Mouse (Mus musculus): ENCODE data around the gene Stra6l. TPM values are rescaled to one million over a fixed set of nuclear protein-coding genes. Genes with fewer than 3 reads are reported as not detected.

Gene Stra6l
- total and polyA plus RNA-seq, 2 experiments from 2014 or later, result 0.20 to 0.26 TPM

GRCm38 (mm10) chr4:45855803-45856424, 7.5 kb downstream of the Stra6l start:
- 45% methylated on average over 19 of the region's 19 CpGs for WGBS
- H3K27ac ChIP-seq, result no peak overlapping the region
- 0 out of 2 replicates have a peak, but pooled peaks have one; percentile 70 for ATAC-seq

DNA sequence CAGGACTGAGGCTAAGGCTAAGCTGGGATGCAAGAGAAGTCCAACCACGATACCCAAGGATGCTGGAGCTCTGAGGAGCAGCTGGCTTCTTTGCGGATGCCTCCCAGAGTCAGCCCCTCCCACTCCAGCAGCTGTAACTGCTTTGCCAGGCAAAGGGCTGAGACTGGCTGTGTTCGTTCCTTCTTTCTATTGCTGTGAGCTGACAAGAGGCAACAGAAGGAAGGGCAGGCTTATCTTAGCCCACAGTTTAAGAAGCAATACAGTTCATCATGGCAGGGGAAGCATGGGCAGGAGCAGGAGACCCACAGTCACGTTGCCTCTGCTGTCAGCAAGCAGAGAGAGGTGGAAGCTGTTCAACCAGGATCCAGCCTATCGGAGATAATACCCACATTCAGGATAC, 12.7 kb downstream of the Stra6l start:
- no peak for TF ChIP-seq CTCF (IDR thresholded peaks at IDR 0.05; ENCODE audit: low read depth)
- Histone ChIP-seq H3K36me3 (ENCODE audit: insufficient read depth, low read length) (no peaks in the 10 kb centered on the region), H3K4me3 (ENCODE audit: low read length) (no peak overlapping the region), H3K4me2 (ENCODE audit: low read depth, low read length) (no peak overlapping the region), H3K27me3 (ENCODE audit: insufficient read depth, low read length) (no peaks in the 10 kb centered on the region), H3K9ac (replicated peaks; ENCODE audit: low read length) (no peak overlapping the region), H3K27ac (no peak overlapping the region), H3K4me1 (ENCODE audit: insufficient read depth, low read length) (no peaks in the 10 kb centered on the region), H3K9me3 (ENCODE audit: low read length) (no peaks in the 10 kb centered on the region)
- DNase-seq (ENCODE audit: low spot score) (no peak), ATAC-seq (no peak)
- WGBS, result 57% methylated on average over 5 of the region's 5 CpGs

More at GRCm38 (mm10) chr4:45855803-45856424, 7.5 kb downstream of the Stra6l start:
- TF ChIP-seq CTCF (IDR thresholded peaks at IDR 0.05; ENCODE audit: low read depth), result peak; percentile 84
- H3K4me1 ChIP-seq (ENCODE audit: insufficient read depth, low read length), result no peaks in the 10 kb centered on the region
- no peak overlapping the region for H3K4me3 ChIP-seq (ENCODE audit: low read length)
- H3K9me3 ChIP-seq (ENCODE audit: low read length), result no peaks in the 10 kb centered on the region
- no peak overlapping the region for H3K9ac ChIP-seq (replicated peaks; ENCODE audit: low read length)
- no peaks in the 10 kb centered on the region for H3K27me3 ChIP-seq (ENCODE audit: insufficient read depth, low read length)
- peak; percentile 83 for DNase-seq (ENCODE audit: low spot score)
- no peak overlapping the region for H3K4me2 ChIP-seq (ENCODE audit: low read depth, low read length)
- H3K36me3 ChIP-seq (ENCODE audit: insufficient read depth, low read length), result no peaks in the 10 kb centered on the region

GRCm38 (mm10) chr4:45867416-45867815, 19.0 kb downstream of the Stra6l start:
- Histone ChIP-seq H3K9me3 (ENCODE audit: low read length) (no peaks in the 10 kb centered on the region), H3K4me3 (ENCODE audit: low read length) (no peak overlapping the region), H3K27me3 (ENCODE audit: insufficient read depth, low read length) (no peaks in the 10 kb centered on the region), H3K9ac (replicated peaks; ENCODE audit: low read length) (no peak overlapping the region), H3K4me1 (ENCODE audit: insufficient read depth, low read length) (no peaks in the 10 kb centered on the region), H3K27ac (no peak overlapping the region), H3K36me3 (ENCODE audit: insufficient read depth, low read length) (no peaks in the 10 kb centered on the region), H3K4me2 (ENCODE audit: low read depth, low read length) (no peak overlapping the region)
- no peak for ATAC-seq
- no peak for DNase-seq (ENCODE audit: low spot score)
- 44% methylated on average over 8 of the region's 8 CpGs for WGBS
- TF ChIP-seq CTCF (IDR thresholded peaks at IDR 0.05; ENCODE audit: low read depth), result no peak

DNA sequence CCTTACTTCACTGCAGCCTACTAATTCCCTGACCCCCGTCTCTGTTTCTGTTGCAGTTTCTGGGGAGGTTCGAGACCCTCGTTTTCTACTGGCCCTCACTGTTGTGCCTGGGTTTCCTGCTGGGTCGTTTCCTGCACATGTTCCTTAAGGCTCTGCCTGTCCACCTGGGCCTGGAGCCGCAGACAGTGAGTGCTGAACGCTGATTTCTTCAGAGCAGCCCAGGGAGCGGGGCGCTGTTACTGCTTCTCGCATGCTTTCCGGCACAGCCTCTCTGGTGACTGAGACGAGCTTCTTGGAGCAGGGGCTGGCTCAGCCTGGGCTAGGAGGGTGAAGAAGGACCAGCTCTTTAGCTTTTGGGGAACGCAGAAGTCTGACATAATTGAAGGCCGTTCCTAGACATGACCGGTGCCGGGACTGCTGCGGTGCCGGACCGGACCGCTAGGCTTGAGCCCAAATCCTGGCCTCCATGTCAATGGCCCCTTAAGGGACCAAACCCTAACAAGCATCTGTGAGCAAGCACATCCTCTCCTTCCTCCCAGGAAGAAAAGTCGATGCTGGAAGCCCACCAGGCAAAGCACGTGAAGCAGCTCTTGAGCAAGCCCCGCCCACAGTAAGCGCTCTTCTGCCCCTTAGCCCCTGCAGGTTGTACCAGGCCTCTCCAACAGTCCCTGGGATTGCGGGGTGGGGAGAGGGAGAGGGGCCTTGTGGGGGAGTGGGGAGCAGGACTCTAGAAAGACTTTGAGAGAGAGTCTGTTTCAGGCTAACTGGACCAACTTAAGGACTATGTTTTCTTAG, 20.8 kb downstream of the Stra6l start:
- no peaks in the 10 kb centered on the region for H3K36me3 ChIP-seq (ENCODE audit: insufficient read depth, low read length)
- no peak for TF ChIP-seq CTCF (IDR thresholded peaks at IDR 0.05; ENCODE audit: low read depth)
- ATAC-seq (no peak), DNase-seq (ENCODE audit: low spot score) (no peak)
- H3K27me3 ChIP-seq (ENCODE audit: insufficient read depth, low read length), result no peaks in the 10 kb centered on the region
- WGBS, result 26% methylated on average over 24 of the region's 24 CpGs
- H3K9ac ChIP-seq (replicated peaks; ENCODE audit: low read length), result no peak overlapping the region
- 0 out of 2 replicates have a peak overlapping the region, but pooled peaks have one; percentile 27 for H3K4me2 ChIP-seq (ENCODE audit: low read depth, low read length)
- H3K4me3 ChIP-seq (ENCODE audit: low read length), result no peak overlapping the region
- no peaks in the 10 kb centered on the region for H3K4me1 ChIP-seq (ENCODE audit: insufficient read depth, low read length)
- H3K9me3 ChIP-seq (ENCODE audit: low read length), result no peaks in the 10 kb centered on the region
- H3K27ac ChIP-seq, result no peak overlapping the region

DNA sequence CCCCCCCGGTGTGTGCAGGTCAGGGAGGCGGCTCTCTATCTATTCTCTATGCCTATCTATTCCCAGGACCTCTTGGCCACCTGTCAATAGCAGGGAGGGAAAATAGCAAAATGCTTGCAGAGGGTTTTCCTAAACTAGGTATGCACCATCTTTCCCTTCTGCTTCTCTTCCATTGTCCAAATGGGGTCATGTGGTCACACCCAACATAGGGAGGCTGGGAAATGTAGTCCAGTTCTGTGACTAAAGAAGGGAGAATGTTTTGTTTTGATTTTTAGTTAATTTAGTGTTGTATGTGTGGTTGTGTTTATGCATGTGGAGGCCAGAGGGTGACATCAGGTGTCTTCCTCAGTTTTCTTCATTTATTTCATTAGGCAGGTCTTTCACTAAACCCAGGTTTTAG, 23.7 kb downstream of the Stra6l start:
- H3K27me3 ChIP-seq (ENCODE audit: insufficient read depth, low read length), result no peaks in the 10 kb centered on the region
- peak; percentile 17 for DNase-seq (ENCODE audit: low spot score)
- no peaks in the 10 kb centered on the region for H3K36me3 ChIP-seq (ENCODE audit: insufficient read depth, low read length)
- no peaks in the 10 kb centered on the region for H3K9me3 ChIP-seq (ENCODE audit: low read length)
- no peak for TF ChIP-seq CTCF (IDR thresholded peaks at IDR 0.05; ENCODE audit: low read depth)
- H3K27ac ChIP-seq, result no peak overlapping the region
- H3K4me3 ChIP-seq (ENCODE audit: low read length), result no peak overlapping the region
- H3K4me1 ChIP-seq (ENCODE audit: insufficient read depth, low read length), result no peaks in the 10 kb centered on the region
- WGBS, result 86% methylated on average over 2 of the region's 2 CpGs
- no peak overlapping the region for H3K4me2 ChIP-seq (ENCODE audit: low read depth, low read length)
- H3K9ac ChIP-seq (replicated peaks; ENCODE audit: low read length), result no peak overlapping the region
- ATAC-seq, result no peak

- peak; percentile 80 for TF ChIP-seq CTCF (IDR thresholded peaks at IDR 0.05; ENCODE audit: low read depth)
- Histone ChIP-seq H3K27me3 (ENCODE audit: insufficient read depth, low read length) (no peaks in the 10 kb centered on the region), H3K9me3 (ENCODE audit: low read length) (no peaks in the 10 kb centered on the region), H3K36me3 (ENCODE audit: insufficient read depth, low read length) (no peaks in the 10 kb centered on the region), H3K9ac (replicated peaks; ENCODE audit: low read length) (no peak overlapping the region), H3K4me1 (ENCODE audit: insufficient read depth, low read length) (no peaks in the 10 kb centered on the region), H3K4me2 (ENCODE audit: low read depth, low read length) (no peak overlapping the region), H3K4me3 (ENCODE audit: low read length) (no peak overlapping the region), H3K27ac (no peak overlapping the region)
- WGBS, result 44% methylated on average over 5 of the region's 5 CpGs
- DNase-seq (ENCODE audit: low spot score), result peak; percentile 75
- ATAC-seq, result no peak
These were observed 30.5 kb downstream of the Stra6l start for GRCm38 (mm10) chr4:45878929-45879328.

- no peak overlapping the region for H3K4me3 ChIP-seq (ENCODE audit: low read length)
- ATAC-seq (no peak), DNase-seq (ENCODE audit: low spot score) (no peak)
- H3K27ac ChIP-seq, result no peak overlapping the region
- WGBS, result 89% methylated on average over 9 of the region's 9 CpGs
- no peak overlapping the region for H3K4me2 ChIP-seq (ENCODE audit: low read depth, low read length)
- no peaks in the 10 kb centered on the region for H3K36me3 ChIP-seq (ENCODE audit: insufficient read depth, low read length)
- H3K27me3 ChIP-seq (ENCODE audit: insufficient read depth, low read length), result no peaks in the 10 kb centered on the region
- H3K9me3 ChIP-seq (ENCODE audit: low read length), result no peaks in the 10 kb centered on the region
- no peak overlapping the region for H3K9ac ChIP-seq (replicated peaks; ENCODE audit: low read length)
- no peaks in the 10 kb centered on the region for H3K4me1 ChIP-seq (ENCODE audit: insufficient read depth, low read length)
- no peak for TF ChIP-seq CTCF (IDR thresholded peaks at IDR 0.05; ENCODE audit: low read depth)
These were observed 34.1 kb downstream of the Stra6l start for GRCm38 (mm10) chr4:45882521-45882920.
